Mouse (Mus musculus) forebrain, embryonic 15.5 days (tissue): ENCODE results near the gene Hdgfl3. TPM values are rescaled to one million over a fixed set of nuclear protein-coding genes. Genes with fewer than 3 reads are reported as not detected.

Source experiments
- ATAC-seq: fragments of 200-750 bp; cut with Nextera tagmentation; replicated peaks from 2 replicates; pipeline ENCODE4 v1.8.0; 2017; ENCODE audit warnings: mild to moderate bottlenecking, moderate TSS enrichment, moderate library complexity
- H3K27ac ChIP-seq: fragments of 300-500 bp; sonication (generic); replicated peaks from 2 replicates; pipeline ENCODE4 v1.5.1; 2015; ENCODE audit warnings: mild to moderate bottlenecking, inconsistent platforms
- H3K27me3 ChIP-seq: fragments of 300-500 bp; sonication (generic); 2 replicates; pipeline ENCODE4 v1.6.1; 2015; ENCODE audit warnings: inconsistent platforms
- H3K36me3 ChIP-seq: fragments of 300-500 bp; sonication (generic); 2 replicates; pipeline ENCODE4 v1.6.1; 2015; ENCODE audit warnings: mild to moderate bottlenecking, inconsistent platforms
- H3K4me1 ChIP-seq: fragments of 300-500 bp; sonication (generic); 2 replicates; pipeline ENCODE4 v1.6.1; 2015; ENCODE audit warnings: inconsistent platforms
- H3K4me2 ChIP-seq: fragments of 300-500 bp; sonication (generic); replicated peaks from 2 replicates; pipeline ENCODE4 v1.6.1; 2015; ENCODE audit warnings: mild to moderate bottlenecking, inconsistent platforms
- H3K4me3 ChIP-seq: fragments of 300-500 bp; sonication (generic); 2 replicates; pipeline ENCODE4 v1.5.1; 2015; ENCODE audit warnings: mild to moderate bottlenecking, inconsistent platforms
- H3K9ac ChIP-seq: fragments of 300-500 bp; sonication (generic); replicated peaks from 2 replicates; pipeline ENCODE4 v1.6.1; 2015; ENCODE audit warnings: mild to moderate bottlenecking, inconsistent platforms
- H3K9me3 ChIP-seq: fragments of 300-500 bp; sonication (generic); 2 replicates; pipeline ENCODE4 v1.6.1; 2016; ENCODE audit warnings: inconsistent platforms
- WGBS: fragments of 180-500 bp; shearing (Covaris S2); methylation state at CpG from one replicate; pipeline ENCODE4 v1.1.7; 2015; ENCODE audit warnings: mixed read lengths; 5-methylcytosine and 5-hydroxymethylcytosine counted together
- polyA plus RNA-seq: library from polyadenylated mRNA; unstranded; fragments of >200 nt; fragmentation: Nextera tagmentation; extraction: Ambion mirVana; gene quantifications from 2 replicates; pipeline ENCODE4 v1.2.1, GENCODE M21; 2015

Gene Hdgfl3
- polyA plus RNA-seq, 1 experiment from 2014 or later, result 60.7 TPM

DNA sequence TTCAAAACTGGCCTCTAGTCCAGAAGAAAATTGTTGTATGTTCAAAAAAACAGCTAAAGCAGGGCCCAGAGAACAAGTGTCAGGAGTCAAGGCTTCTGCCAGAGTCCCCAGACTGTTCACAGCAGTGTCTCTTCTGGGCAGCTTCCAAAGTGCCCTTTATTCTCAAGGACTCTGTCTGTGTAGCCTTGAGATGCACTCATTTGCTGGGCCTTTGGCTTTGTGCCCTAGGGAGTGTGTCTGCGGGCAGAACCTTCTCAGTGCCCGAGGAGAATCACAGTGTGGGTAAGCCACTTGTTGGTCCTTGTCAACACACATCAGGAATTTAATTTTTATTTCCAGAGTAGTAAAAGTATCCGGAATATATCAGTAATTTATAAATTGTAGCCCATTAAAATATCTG, 52.7 kb downstream of the Hdgfl3 start:
- no peaks in the 10 kb centered on the region for H3K27me3 ChIP-seq
- H3K4me3 ChIP-seq, result no peak overlapping the region
- no peak overlapping the region for H3K4me2 ChIP-seq
- H3K36me3 ChIP-seq, result peaks cover 10% of the 10 kb centered on the region
- WGBS, result 69% methylated on average over 3 of the region's 3 CpGs
- H3K9me3 ChIP-seq, result no peaks in the 10 kb centered on the region
- no peaks in the 10 kb centered on the region for H3K4me1 ChIP-seq
- H3K9ac ChIP-seq, result no peak overlapping the region
- H3K27ac ChIP-seq, result no peak overlapping the region
- ATAC-seq, result no peak

DNA sequence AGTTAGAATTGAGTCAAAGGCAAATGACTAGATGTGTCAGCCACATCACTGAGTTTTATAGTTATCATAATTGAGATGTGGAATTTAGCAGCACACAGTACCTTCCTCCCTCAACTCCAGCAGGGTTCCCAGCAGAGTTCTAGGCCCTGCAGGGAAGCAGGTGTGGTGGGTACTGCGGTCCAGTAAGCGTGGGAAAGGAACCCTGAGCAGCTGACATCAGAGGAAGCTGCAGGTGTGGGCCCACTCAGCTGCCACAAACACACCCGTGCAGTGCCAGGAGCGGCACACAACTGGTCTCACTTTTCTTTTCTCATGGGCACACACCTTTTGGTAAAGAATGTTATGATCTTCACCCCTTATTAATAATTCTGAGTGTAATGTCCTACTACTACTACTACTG, 53.5 kb downstream of the Hdgfl3 start:
- WGBS, result 88% methylated on average over 4 of the region's 4 CpGs

DNA sequence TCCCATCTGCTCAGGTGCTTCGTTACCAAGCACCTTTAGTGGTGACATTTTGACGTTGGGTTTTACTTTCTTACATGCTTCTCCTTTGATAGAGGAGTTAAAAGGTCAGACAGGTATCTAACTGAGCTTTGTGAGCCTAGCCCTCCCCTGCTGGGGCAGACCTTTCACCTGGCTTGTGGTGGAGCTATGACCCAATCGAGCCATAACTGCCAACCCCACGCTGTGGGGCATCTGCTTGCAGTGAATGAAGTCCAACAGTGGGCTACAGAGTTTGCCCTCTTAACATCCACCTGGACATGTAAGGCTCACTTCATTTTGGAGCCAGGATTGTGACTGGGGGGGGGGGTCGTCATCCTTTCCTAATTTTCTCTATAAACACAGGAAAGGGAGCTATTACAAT, 54.0 kb downstream of the Hdgfl3 start:
- peaks cover 5% of the 10 kb centered on the region; the same call in 1 of the 2 replicates for H3K36me3 ChIP-seq
- no peak for ATAC-seq
- no peaks in the 10 kb centered on the region for H3K4me1 ChIP-seq
- H3K4me2 ChIP-seq, result no peak overlapping the region
- H3K9me3 ChIP-seq, result no peaks in the 10 kb centered on the region
- H3K4me3 ChIP-seq, result no peak overlapping the region
- H3K9ac ChIP-seq, result no peak overlapping the region
- H3K27me3 ChIP-seq, result no peaks in the 10 kb centered on the region
- 84% methylated on average over 5 of the region's 5 CpGs for WGBS
- H3K27ac ChIP-seq, result no peak overlapping the region

More for the DNA sequence above, 53.5 kb downstream of the Hdgfl3 start:
- Histone ChIP-seq H3K27ac (no peak overlapping the region), H3K9me3 (no peaks in the 10 kb centered on the region), H3K36me3 (peaks cover 5% of the 10 kb centered on the region; the same call in 1 of the 2 replicates), H3K4me2 (no peak overlapping the region), H3K27me3 (no peaks in the 10 kb centered on the region), H3K4me1 (no peaks in the 10 kb centered on the region), H3K4me3 (no peak overlapping the region), H3K9ac (no peak overlapping the region)
- no peak for ATAC-seq

DNA sequence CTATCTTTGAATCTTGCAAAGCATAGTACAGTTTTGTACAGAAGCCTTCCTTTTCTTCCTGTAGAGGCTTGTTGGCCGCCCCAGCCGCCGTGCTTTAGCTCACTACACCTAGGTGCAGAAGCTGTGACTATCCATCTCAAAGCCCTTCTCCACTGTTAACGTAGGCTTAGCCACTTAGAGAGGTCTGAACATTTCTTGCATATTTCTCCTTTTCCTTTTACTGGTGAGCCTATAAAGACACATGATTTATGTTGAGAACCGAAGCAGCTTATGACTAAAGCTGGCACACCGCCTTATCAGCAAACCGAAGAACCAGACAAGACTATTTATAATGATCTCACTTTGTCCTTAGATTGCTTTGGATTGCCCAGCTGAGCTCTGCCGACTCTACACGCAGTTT, 58.9 kb downstream of the Hdgfl3 start:
- WGBS, result 89% methylated on average over 9 of the region's 9 CpGs
- H3K27ac ChIP-seq, result no peak overlapping the region
- no peak for ATAC-seq
- H3K27me3 ChIP-seq, result no peaks in the 10 kb centered on the region
- no peak overlapping the region for H3K9ac ChIP-seq
- H3K4me3 ChIP-seq, result no peak overlapping the region
- no peaks in the 10 kb centered on the region for H3K4me1 ChIP-seq
- H3K36me3 ChIP-seq, result no peaks in the 10 kb centered on the region; the same call in 1 of the 2 replicates
- no peaks in the 10 kb centered on the region for H3K9me3 ChIP-seq
- no peak overlapping the region for H3K4me2 ChIP-seq

DNA sequence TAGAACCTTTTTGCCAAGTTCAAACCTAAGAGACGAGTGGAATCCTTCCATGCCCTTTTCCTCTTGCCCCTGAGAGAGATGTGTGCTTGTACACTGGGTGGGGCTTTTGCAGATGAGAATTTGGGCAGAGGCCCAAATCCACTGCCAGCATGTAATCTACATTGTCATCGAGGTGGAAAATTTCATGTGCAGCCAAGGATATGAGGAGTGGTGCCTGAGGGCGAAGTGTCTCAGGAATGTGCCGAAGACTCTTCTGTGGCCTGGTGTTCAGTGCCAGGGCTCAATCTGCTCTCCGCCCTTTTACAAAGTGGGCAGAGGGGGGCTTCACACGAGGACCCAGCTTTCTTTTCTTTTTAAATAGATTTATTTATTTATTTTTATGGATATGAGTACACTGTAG, 59.6 kb downstream of the Hdgfl3 start:
- no peaks in the 10 kb centered on the region for H3K9me3 ChIP-seq
- H3K27me3 ChIP-seq, result no peaks in the 10 kb centered on the region
- H3K4me1 ChIP-seq, result no peaks in the 10 kb centered on the region
- H3K9ac ChIP-seq, result no peak overlapping the region
- H3K27ac ChIP-seq, result no peak overlapping the region
- H3K4me3 ChIP-seq, result no peak overlapping the region
- no peaks in the 10 kb centered on the region; the same call in 1 of the 2 replicates for H3K36me3 ChIP-seq
- ATAC-seq, result 0 out of 2 replicates have a peak, but pooled peaks have one; percentile 24
- H3K4me2 ChIP-seq, result no peak overlapping the region
- 57% methylated on average over 6 of the region's 6 CpGs for WGBS

DNA sequence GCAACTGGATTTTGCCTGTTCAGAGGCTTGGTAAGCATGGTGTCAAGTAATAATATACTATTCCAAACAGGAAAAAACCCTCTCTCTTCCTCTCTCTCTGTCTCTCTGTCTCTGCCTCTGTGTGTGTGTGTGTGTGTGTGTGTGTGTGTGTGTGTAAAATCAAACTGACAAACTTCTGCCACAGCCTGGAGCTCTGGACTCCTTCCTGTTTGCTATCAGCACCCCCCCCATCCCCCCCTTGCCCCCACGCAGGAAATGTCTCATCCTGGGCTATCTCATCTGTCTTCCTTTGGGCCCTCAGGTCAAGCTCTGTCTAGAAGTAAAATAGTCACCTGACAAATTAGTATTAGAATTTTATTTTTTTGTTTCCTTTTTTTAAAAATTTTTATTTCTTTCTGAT, 60.5 kb downstream of the Hdgfl3 start:
- no peak overlapping the region for H3K4me3 ChIP-seq
- no peaks in the 10 kb centered on the region; the same call in 1 of the 2 replicates for H3K36me3 ChIP-seq
- H3K9ac ChIP-seq, result no peak overlapping the region
- H3K9me3 ChIP-seq, result no peaks in the 10 kb centered on the region
- H3K4me1 ChIP-seq, result peaks cover 7% of the 10 kb centered on the region; the same call in 1 of the 2 replicates
- ATAC-seq, result no peak
- 86% methylated on average over 1 of the region's 1 CpGs for WGBS
- H3K4me2 ChIP-seq, result no peak overlapping the region
- H3K27ac ChIP-seq, result no peak overlapping the region
- H3K27me3 ChIP-seq, result no peaks in the 10 kb centered on the region

DNA sequence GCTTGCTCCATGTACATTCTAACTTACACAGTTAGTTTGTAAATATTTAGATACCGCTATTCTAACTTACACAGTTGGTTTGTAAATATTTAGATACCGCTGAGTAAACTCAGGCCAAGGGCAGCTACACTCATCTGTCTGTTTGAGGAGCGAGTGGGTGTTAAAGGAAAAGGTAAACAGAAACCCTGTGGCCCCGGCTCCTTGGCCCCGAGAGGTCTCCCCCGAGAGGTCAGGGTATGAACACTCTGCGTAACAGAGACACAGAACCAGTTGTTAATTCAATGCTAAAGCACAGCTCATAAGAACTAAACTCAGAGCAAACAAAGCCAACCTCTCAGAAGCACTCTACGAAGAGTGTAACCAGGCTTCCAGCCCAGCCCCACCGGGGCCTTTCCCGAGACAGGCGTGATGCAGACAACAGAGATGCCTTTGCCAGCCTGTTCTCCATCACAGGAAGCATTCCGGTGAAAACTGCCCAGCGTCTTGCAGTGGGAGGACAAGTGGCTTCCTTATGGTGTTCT, 61.7 kb downstream of the Hdgfl3 start:
- no peak overlapping the region for H3K9ac ChIP-seq
- H3K9me3 ChIP-seq, result no peaks in the 10 kb centered on the region
- no peak overlapping the region for H3K27ac ChIP-seq
- H3K4me2 ChIP-seq, result no peak overlapping the region
- no peaks in the 10 kb centered on the region for H3K36me3 ChIP-seq
- 88% methylated on average over 13 of the region's 13 CpGs for WGBS
- peaks cover 16% of the 10 kb centered on the region for H3K4me1 ChIP-seq
- H3K27me3 ChIP-seq, result no peaks in the 10 kb centered on the region
- ATAC-seq, result no peak
- no peak overlapping the region for H3K4me3 ChIP-seq

DNA sequence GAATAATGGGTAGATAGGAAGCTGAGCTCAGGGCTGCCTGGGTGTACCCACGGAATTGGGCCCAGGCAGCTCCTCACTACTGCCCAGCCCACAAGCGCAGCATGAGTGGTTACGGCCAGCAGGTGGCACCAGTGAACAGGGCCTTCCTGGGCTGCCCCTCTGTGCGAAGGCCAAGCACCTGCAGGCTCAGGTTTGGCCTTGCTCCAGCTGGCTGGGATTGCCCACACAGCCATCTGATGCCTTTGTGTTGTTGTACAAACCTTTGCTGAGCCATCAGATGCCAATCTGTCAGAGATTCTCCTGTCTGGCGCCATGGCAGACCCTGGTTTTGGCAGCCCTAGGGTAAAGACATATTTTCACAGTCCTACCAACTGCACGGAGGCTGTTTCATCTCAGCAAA, 66.1 kb downstream of the Hdgfl3 start:
- Histone ChIP-seq H3K4me2 (no peak overlapping the region), H3K9ac (no peak overlapping the region), H3K36me3 (no peaks in the 10 kb centered on the region), H3K27me3 (no peaks in the 10 kb centered on the region), H3K4me1 (peaks cover 16% of the 10 kb centered on the region), H3K27ac (peak overlapping the region; percentile 16; the same call in 1 of the 2 replicates), H3K9me3 (no peaks in the 10 kb centered on the region), H3K4me3 (no peak overlapping the region)
- peak; percentile 90 for ATAC-seq
- 11% methylated on average over 6 of the region's 6 CpGs for WGBS

DNA sequence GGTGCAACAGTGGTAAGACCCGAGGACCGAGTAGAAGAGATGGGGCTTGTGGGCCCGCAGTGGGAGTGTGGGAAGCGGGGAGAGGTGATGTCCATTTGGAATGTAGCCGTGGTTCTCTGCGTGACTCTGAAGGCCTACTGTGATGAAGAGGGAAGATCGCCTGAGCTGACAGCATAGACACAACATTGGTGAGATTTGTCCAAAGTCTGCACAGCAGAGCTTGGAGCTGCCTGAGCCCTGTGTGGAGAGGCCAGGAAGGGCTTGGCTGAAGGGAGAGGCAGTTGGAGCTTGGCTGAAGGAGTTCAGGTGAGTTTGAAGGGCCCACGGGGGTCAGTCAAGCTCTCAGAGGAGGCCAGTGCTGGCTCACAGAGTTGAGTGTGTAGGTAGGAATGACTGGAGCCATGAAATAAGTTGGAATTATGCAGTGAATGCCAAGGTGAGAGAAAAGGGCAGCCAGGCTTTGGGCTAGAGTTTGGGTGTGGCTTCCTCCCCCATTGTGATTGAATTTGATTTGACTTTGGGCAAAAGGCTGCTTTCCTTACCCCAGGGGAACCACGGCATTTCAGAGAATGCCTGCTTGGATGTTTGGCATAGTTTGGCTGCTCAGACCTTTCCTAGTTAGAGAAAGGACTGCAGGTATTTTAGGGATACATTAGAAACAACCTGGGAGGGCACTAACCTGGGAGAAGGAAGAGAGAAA, 66.9 kb downstream of the Hdgfl3 start:
- Histone ChIP-seq H3K27me3 (no peaks in the 10 kb centered on the region), H3K4me2 (no peak overlapping the region), H3K4me3 (no peak overlapping the region), H3K9me3 (no peaks in the 10 kb centered on the region), H3K4me1 (peaks cover 16% of the 10 kb centered on the region), H3K27ac (no peak overlapping the region), H3K9ac (no peak overlapping the region), H3K36me3 (no peaks in the 10 kb centered on the region)
- 90% methylated on average over 9 of the region's 9 CpGs for WGBS
- ATAC-seq, result no peak

DNA sequence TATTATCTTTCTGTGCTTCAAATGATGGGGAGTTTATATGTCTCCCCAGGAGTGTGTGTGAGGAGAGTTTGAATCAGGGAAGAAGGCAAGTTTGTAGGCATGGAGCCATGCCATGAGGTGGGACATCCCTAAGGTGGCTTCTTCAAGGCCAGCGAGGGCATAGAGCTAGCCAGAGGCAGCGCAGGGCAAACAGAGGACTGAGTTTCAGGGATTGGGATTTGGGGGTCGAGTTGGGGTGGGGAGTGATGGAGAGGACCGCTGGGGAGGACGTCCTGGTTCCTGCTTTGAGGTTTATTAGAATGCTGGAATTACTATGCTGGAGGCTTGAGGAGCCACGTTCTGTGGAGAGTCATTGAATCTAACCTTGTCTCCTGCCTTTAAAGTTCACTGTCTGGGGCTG, 68.3 kb downstream of the Hdgfl3 start:
- Histone ChIP-seq H3K4me3 (no peak overlapping the region), H3K27ac (no peak overlapping the region), H3K36me3 (no peaks in the 10 kb centered on the region), H3K4me1 (peaks cover 16% of the 10 kb centered on the region), H3K27me3 (no peaks in the 10 kb centered on the region), H3K9ac (no peak overlapping the region), H3K9me3 (no peaks in the 10 kb centered on the region), H3K4me2 (no peak overlapping the region)
- 92% methylated on average over 6 of the region's 6 CpGs for WGBS
- ATAC-seq, result no peak

DNA sequence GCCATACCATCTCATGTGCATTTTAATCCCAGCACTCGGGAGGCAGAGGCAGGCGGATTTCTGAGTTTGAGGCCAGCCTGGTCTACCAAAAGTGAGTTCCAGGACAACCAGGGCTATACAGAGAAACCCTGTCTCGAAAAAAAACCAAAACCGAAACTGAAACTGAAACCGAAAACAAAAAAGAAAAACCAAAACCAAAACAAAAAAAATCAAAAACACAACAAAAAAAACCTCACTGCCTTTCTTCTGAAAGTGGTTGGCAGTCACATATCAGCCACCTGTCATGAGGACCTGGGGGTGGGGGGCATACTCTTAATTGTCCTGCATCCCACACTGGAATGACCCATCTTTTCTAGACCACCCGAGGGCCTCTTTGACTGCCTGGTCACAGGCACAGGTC, 69.7 kb downstream of the Hdgfl3 start:
- 88% methylated on average over 6 of the region's 6 CpGs for WGBS
- H3K27me3 ChIP-seq, result no peaks in the 10 kb centered on the region
- no peaks in the 10 kb centered on the region for H3K9me3 ChIP-seq
- no peak overlapping the region for H3K4me3 ChIP-seq
- H3K27ac ChIP-seq, result no peak overlapping the region
- no peaks in the 10 kb centered on the region for H3K36me3 ChIP-seq
- ATAC-seq, result no peak
- no peak overlapping the region for H3K4me2 ChIP-seq
- peaks cover 25% of the 10 kb centered on the region for H3K4me1 ChIP-seq
- H3K9ac ChIP-seq, result no peak overlapping the region

DNA sequence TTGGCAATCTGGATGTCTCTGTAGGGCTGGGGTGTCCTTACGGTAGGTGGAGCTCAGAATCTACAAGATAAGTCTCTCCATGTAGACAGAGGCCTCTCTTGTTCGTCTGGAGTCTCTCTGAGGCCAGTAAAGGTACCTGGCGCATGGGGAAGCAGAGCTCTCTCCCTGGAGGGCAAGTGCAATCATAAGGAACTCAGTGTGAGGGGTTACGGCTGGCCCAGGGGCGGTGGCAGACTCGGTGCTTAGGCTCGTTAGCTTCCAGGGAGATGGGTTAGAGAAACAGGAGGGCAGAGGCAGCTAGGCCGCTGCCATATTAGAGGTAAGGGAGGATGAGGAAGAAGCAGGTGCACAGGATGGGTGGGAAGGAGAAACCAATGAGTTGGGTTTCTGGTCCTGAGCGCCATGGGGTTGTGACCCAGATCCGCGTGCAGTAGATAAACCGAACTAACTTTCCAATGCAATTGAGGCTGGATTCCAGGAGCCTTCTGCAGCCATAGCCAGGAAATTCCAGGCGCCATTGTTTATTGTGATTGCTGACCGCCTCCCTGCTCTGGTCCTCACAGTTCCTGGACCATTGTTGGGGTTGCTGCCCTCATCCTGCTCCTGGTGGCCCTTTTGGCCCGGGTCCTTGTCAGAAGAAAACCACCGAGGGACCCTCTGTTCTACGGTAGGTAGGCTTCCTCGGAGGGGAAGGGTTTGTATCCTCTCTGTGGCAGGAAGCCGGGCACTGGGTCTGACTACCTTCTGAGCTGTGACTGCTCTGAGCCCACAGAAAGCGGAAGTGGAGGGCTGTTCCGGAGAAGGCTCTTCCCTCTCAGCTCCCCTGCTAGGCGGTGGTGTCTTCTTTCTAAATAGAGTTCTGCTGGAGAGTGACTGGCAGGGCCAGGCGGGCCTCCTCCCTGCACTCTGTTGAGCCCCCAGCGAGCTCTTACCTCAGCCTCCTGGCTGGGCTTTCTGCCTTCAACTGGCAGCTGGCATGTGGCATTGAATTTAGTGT, 71.4 kb downstream of the Hdgfl3 start:
- Histone ChIP-seq H3K9ac (no peak overlapping the region), H3K36me3 (no peaks in the 10 kb centered on the region), H3K4me2 (no peak overlapping the region), H3K9me3 (no peaks in the 10 kb centered on the region), H3K4me3 (no peak overlapping the region), H3K27ac (no peak overlapping the region), H3K27me3 (peaks cover 6% of the 10 kb centered on the region; the same call in 1 of the 2 replicates), H3K4me1 (peaks cover 21% of the 10 kb centered on the region)
- ATAC-seq, result no peak
- WGBS, result 73% methylated on average over 24 of the region's 24 CpGs
